Mouse (Mus musculus) erythroblast, embryonic 14.5 days (primary cell): ENCODE data around the gene Hmgcs2.

Source experiments
- GATA1 ChIP-seq: IDR thresholded peaks from 2 replicates; pipeline ENCODE4 v1.6.1; 2012; ENCODE audit warnings: low read length, inconsistent platforms, mixed read lengths
- TAL1 ChIP-seq: IDR thresholded peaks from 3 replicates; pipeline ENCODE4 v1.6.1; 2012; ENCODE audit warnings: low read length, inconsistent platforms, mixed read lengths

- TF ChIP-seq TAL1 (no peak), GATA1 (no peak)
These were observed 68.5 kb downstream of the Hmgcs2 start for GRCm38 (mm10) chr3:98348705-98349104.
